Mouse (Mus musculus): ENCODE measurements around the gene Sept11.

GRCm38 (mm10) chr5:93124031-93124826 lies 31.0 kb downstream of the Sept11 start:
- no peak for TF ChIP-seq CTCF (IDR thresholded peaks at IDR 0.05; ENCODE audit: low read depth)
- TF ChIP-seq EP300 (optimal IDR thresholded peaks at IDR 0.05): no peak

Data from stomach, postnatal 0 days (tissue).